ENCODE assay signal across 11 mouse cellular contexts in the genomic region with DNA sequence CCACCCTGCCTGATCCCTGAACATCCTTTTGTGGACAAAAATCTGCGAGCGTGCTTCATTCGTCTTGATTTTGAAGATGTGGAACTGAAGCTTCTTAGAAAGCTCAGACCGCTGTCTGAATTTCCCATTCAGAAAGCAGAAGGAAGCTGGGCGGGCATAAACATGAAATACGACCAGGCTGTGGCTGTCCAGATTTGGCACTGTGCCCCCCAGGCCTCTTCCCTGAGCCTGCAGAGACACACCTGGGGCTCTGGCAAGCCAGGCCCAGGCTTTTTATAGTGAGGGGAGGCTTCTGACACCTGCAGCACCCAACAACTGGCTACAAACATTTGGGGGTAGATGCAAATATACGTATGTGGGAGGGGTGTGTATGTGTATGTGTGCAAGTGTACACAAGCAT. TPM values are rescaled to one million over a fixed set of nuclear protein-coding genes. Genes with fewer than 3 reads are reported as not detected.
A peak's percentile ranks its signal among the peaks of the same experiment; 100 is the strongest.
DNase-seq lines count a peak whose midpoint lies in the region; ATAC-seq and TF ChIP-seq lines count a peak whose summit lies in the region.
"Had no signal": no experiment of that assay in that cellular context is flagged by ENCODE, and none has a peak within 500 bp of the region (broad histone marks: within the 10 kb centered on the region; RNA-seq: fewer than 3 reads in every experiment).

No protein-coding gene starts in this region.

- peak overlapping the region; percentile 46; the same call in 1 of the 2 replicates for H3K9ac ChIP-seq in hindbrain, embryonic 13.5 days
- H3K9ac ChIP-seq: liver, embryonic 15.5 days had no signal

- ATAC-seq in hindbrain, embryonic 13.5 days (ENCODE audit: low FRiP score), result no peak
- ATAC-seq: Patski had no signal

- H3K4me2 ChIP-seq in hindbrain, embryonic 13.5 days, result 0 out of 2 replicates have a peak overlapping the region, but pooled peaks have one; percentile 8
- H3K4me2 ChIP-seq: liver, embryonic 15.5 days had no signal

- 81% methylated on average over 7 of the region's 7 CpGs for WGBS in embryonic facial prominence, embryonic 10.5 days
- WGBS in hindbrain, embryonic 13.5 days, result 69% methylated on average over 7 of the region's 7 CpGs

- peaks cover 57% of the 10 kb centered on the region for H3K27me3 ChIP-seq in embryonic facial prominence, embryonic 10.5 days (replicated peaks; ENCODE audit: low read depth, poor library complexity, severe bottlenecking)
- peaks cover 30% of the 10 kb centered on the region for H3K27me3 ChIP-seq in hindbrain, embryonic 13.5 days

- H3K9me3 ChIP-seq in embryonic facial prominence, embryonic 10.5 days, result no peaks in the 10 kb centered on the region
- no peaks in the 10 kb centered on the region for H3K9me3 ChIP-seq in hindbrain, embryonic 13.5 days
- H3K9me3 ChIP-seq: heart, embryonic 13.5 days; liver, embryonic 15.5 days had no signal

- peaks cover 28% of the 10 kb centered on the region for H3K4me1 ChIP-seq in embryonic facial prominence, embryonic 10.5 days
- H3K4me1 ChIP-seq in hindbrain, embryonic 13.5 days (replicated peaks), result peaks cover 37% of the 10 kb centered on the region

- no peak for DNase-seq in layer of hippocampus, adult 2 months (ENCODE audit: low spot score in 2 of 2)
- DNase-seq in layer of hippocampus, postnatal 10 days (ENCODE audit: low spot score in 2 of 2), result no peak
- no peak for DNase-seq in embryonic facial prominence, embryonic 10.5 days (ENCODE audit: low spot score)
- DNase-seq in monocyte, adult 2 months (ENCODE audit: low read depth in 1 of 2, low spot score in 2 of 2), result peak; percentile 5 to 19
- DNase-seq in heart, postnatal 4 days, result no peak
- no peak for DNase-seq in right cerebral cortex, adult 2 months (ENCODE audit: low spot score in 2 of 2)
- no peak for DNase-seq in T-cell, adult 2 months (ENCODE audit: low spot score)

- TF ChIP-seq CTCF in layer of hippocampus, adult 2 months (conservative IDR thresholded peaks at IDR 0.05), result no peak

- H3K36me3 ChIP-seq in embryonic facial prominence, embryonic 10.5 days (replicated peaks), result no peaks in the 10 kb centered on the region
- H3K36me3 ChIP-seq in hindbrain, embryonic 13.5 days, result no peaks in the 10 kb centered on the region
- H3K36me3 ChIP-seq: heart, embryonic 13.5 days; liver, embryonic 15.5 days had no signal

- peak overlapping the region; percentile 51; the same call in 1 of the 2 replicates for H3K27ac ChIP-seq in layer of hippocampus, adult 2 months
- H3K27ac ChIP-seq in embryonic facial prominence, embryonic 10.5 days (replicated peaks), result 0 out of 2 replicates have a peak overlapping the region, but pooled peaks have one; percentile 10
- H3K27ac ChIP-seq in hindbrain, embryonic 13.5 days, result peak overlapping the region; percentile 84
- H3K27ac ChIP-seq: heart, embryonic 13.5 days; liver, embryonic 15.5 days had no signal

- no peak overlapping the region for H3K4me3 ChIP-seq in layer of hippocampus, adult 2 months
- H3K4me3 ChIP-seq in embryonic facial prominence, embryonic 10.5 days, result no peak overlapping the region
- no peak overlapping the region for H3K4me3 ChIP-seq in hindbrain, embryonic 13.5 days
- H3K4me3 ChIP-seq: heart, embryonic 13.5 days; liver, embryonic 15.5 days had no signal

RNA-seq across cellular contexts. Expression of gene Tnrc6c, which starts 35.3 kb away (rescaled TPM):
- total RNA-seq in layer of hippocampus, adult 2 months (2021), result 10 to 100 TPM; 74.7 to 82.1 TPM
- total RNA-seq in layer of hippocampus, postnatal 10 days (2021), result 10 to 100 TPM; 70.1 to 70.4 TPM
- 13.9 and 15.2 TPM in 2 replicates for polyA plus RNA-seq in embryonic facial prominence, embryonic 10.5 days (2016; fragmentation: Nextera tagmentation; extraction: Ambion mirVana)
- 24.9 and 27.3 TPM in 2 replicates for polyA plus RNA-seq in hindbrain, embryonic 13.5 days (2015; fragmentation: Nextera tagmentation; extraction: Ambion mirVana)
- 10 to 100 TPM; 25.4 to 27.4 TPM for total RNA-seq in heart, postnatal 4 days (2021)

Comparison
In these comparisons a context has a peak if more than half of its experiments do, and no peak if none do; other contexts are left out.
1. DNase-seq: peak in monocyte, adult 2 months (2 of 2); none in layer of hippocampus, adult 2 months (0 of 2), layer of hippocampus, postnatal 10 days (0 of 2), embryonic facial prominence, embryonic 10.5 days (single experiment), heart, postnatal 4 days (single experiment), right cerebral cortex, adult 2 months (0 of 2) and T-cell, adult 2 months (single experiment).
2. H3K27ac ChIP-seq: peak in every context shown above with its lines; median percentile 84 in hindbrain, embryonic 13.5 days; 51 in layer of hippocampus, adult 2 months; 10 in embryonic facial prominence, embryonic 10.5 days.